Mouse (Mus musculus) B cell, adult (primary cell): ENCODE data around the gene Elovl1. TPM values are rescaled to one million over a fixed set of nuclear protein-coding genes. Genes with fewer than 3 reads are reported as not detected.

Experiments
- total RNA-seq: library from RNA; stranded (reverse); gene quantifications from 4 replicates; pipeline ENCODE4 v1.2.4, GENCODE M21; 2023; ENCODE audit not compliant: inconsistent age

Gene Elovl1
- 40.6 to 47.7 TPM (median 46.2 TPM) in 4 replicates for total RNA-seq

DNA sequence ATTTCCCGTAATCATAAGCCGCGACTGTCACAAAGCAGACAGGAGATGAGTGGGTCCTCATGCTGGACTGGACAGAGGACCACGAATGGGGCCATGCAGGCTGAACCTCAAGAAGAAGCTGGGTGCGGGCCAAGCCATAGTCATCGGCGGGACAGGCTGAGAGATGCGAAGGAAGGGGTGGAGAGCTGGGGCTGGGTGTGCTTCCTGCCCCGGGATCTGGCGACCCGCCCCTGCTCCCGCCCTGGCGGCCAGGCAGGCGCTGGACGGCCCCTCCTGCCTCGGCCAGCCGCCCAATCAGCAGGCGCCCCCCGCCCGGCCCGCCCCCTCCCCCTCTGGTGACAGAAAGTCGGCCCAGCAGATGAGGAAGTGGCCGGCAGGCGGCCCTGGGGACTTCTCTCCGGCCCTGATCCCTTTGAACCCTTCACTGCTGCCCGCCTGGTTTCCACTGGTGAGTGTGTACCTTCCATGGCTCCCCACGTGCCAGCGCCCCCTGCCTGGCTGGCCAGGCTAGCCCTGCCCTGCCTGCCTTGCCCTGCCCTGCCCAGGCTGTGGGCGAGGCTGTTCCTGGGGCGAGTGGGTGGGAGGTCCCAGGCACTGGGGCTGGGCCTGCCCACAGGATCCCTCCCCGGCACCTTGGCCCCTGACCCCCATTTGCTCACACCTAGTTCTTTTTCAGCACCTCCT, at the start of gene Elovl1:
Gene Elovl1, plus strand, starts transcription at position 326 of the 684 bp plus-strand sequence.

DNA sequence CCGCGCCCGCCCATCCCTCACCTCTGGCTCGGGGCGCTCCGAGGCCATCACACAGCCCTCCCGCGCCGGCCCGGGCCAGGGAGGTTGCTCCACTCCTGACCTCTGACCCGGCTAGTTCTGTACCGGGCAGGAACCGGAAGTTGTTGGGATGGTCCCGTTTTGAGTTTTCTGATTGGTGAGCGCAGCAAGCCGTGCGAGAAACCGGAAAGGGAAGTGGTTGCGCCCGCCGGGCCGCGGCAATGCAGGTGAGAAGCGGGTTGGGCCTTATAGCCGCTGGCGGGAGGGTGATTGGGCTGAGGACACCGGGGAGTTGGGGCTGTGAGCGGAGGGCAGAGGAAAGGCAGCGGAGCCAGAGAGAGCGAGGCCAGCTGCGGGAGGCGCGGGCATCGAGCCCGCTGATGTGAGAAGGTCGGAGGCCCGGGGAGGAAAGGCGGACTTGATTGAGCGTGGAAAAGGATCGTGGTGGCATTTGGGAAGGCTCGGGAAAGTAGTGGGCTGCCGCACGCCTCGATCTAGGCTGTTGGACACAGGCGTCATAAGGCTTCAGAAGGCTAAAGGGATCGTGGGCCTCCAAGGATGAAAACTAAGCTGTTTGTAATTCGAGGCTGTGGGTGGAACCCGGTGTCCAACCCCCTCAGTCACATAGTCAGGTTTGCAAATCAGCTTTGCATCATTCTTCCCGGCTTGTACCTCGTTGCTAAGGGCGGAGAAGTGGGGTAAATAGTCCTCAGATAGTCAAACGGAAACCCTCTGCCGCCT, 18.6 kb upstream of the Elovl1 start, which contains the start of the genes Szt2 and Med8:
Gene Szt2, minus strand, starts transcription at position 132 of the 759 bp plus-strand sequence.
Gene Med8, plus strand, starts transcription at position 196 of the 759 bp plus-strand sequence.

GRCm38 (mm10) chr4:118436820-118437603, 9.1 kb downstream of the Elovl1 start, which contains the start of gene Cdc20:
TSS of gene Cdc20 (minus strand) at chr4:118437352.

GRCm38 (mm10) chr4:118457345-118457975, 29.6 kb downstream of the Elovl1 start, which contains the start of gene Mpl:
TSS of gene Mpl (minus strand) at chr4:118457513.

Other genes with a start within 250 kb of the Elovl1 start
- gene Kdm4a, start 248.1 kb upstream of the Elovl1 start, total RNA-seq, result 76.7 to 81.6 TPM (median 77.6 TPM) in 4 replicates
- gene Ptprf, start 136.7 kb upstream of the Elovl1 start, total RNA-seq, result 0.12 to 0.54 TPM in 2 of 4 replicates, not detected in the others
- 74.7 to 86.3 TPM (median 81.4 TPM) in 4 replicates for gene Szt2, start 18.8 kb upstream of the Elovl1 start, total RNA-seq
- gene Med8, start 18.8 kb upstream of the Elovl1 start, total RNA-seq, result 59.3 to 73.0 TPM (median 65.8 TPM) in 4 replicates
- gene Cdc20, start 9.3 kb downstream of the Elovl1 start, total RNA-seq, result 3.7 to 8.8 TPM (median 5.3 TPM) in 4 replicates
- gene Mpl, start 29.4 kb downstream of the Elovl1 start, total RNA-seq, result not detected in 4 replicates
- gene Tie1, start 62.0 kb downstream of the Elovl1 start, total RNA-seq, result not detected in 4 replicates
- gene 2610528J11Rik, start 98.9 kb downstream of the Elovl1 start, total RNA-seq, result not detected in 4 replicates
- not detected in 4 replicates for gene Tmem125, start 116.0 kb downstream of the Elovl1 start, total RNA-seq
- not detected in 4 replicates for gene Cfap57, start 192.7 kb downstream of the Elovl1 start, total RNA-seq
- 70.4 to 76.0 TPM (median 72.8 TPM) in 4 replicates for gene Ebna1bp2, start 192.7 kb downstream of the Elovl1 start, total RNA-seq
- gene Olfr62, start 230.9 kb downstream of the Elovl1 start, total RNA-seq, result not detected in 4 replicates